Mouse (Mus musculus) heart, embryonic 13.5 days (tissue): ENCODE data around the gene Sergef. TPM values are rescaled to one million over a fixed set of nuclear protein-coding genes. Genes with fewer than 3 reads are reported as not detected.

ENCODE experiments used
- ATAC-seq: fragments of 200-750 bp; cut with Nextera tagmentation; 2 replicates; pipeline ENCODE4 v1.8.0; 2017; ENCODE audit warnings: moderate TSS enrichment; ENCODE audit not compliant: insufficient number of reproducible peaks, low FRiP score, low TSS enrichment; ENCODE audit errors: extremely low read depth
- H3K27ac ChIP-seq: fragments of 300-500 bp; sonication (generic); replicated peaks from 2 replicates; pipeline ENCODE4 v1.5.1; 2015; ENCODE audit warnings: moderate library complexity, mild to moderate bottlenecking, inconsistent platforms
- H3K27me3 ChIP-seq: fragments of 300-500 bp; sonication (generic); replicated peaks from 2 replicates; pipeline ENCODE4 v1.6.1; 2015; ENCODE audit warnings: mild to moderate bottlenecking, inconsistent platforms
- H3K36me3 ChIP-seq: fragments of 300-500 bp; sonication (generic); 2 replicates; pipeline ENCODE4 v1.6.1; 2015; ENCODE audit warnings: mild to moderate bottlenecking, inconsistent platforms
- H3K4me1 ChIP-seq: fragments of 300-500 bp; sonication (generic); 2 replicates; pipeline ENCODE4 v1.6.1; 2015; ENCODE audit warnings: inconsistent platforms
- H3K4me2 ChIP-seq: fragments of 300-500 bp; sonication (generic); 2 replicates; pipeline ENCODE4 v1.6.1; 2015; ENCODE audit warnings: inconsistent platforms, mild to moderate bottlenecking, moderate library complexity
- H3K4me3 ChIP-seq: fragments of 300-500 bp; sonication (generic); 2 replicates; pipeline ENCODE4 v1.5.1; 2015; ENCODE audit warnings: moderate library complexity, mild to moderate bottlenecking, inconsistent platforms
- H3K9ac ChIP-seq: fragments of 300-500 bp; sonication (generic); 2 replicates; pipeline ENCODE4 v1.6.1; 2015; ENCODE audit warnings: inconsistent platforms, mild to moderate bottlenecking, moderate library complexity
- H3K9me3 ChIP-seq: fragments of 300-500 bp; sonication (generic); 2 replicates; pipeline ENCODE4 v1.6.1; 2016; ENCODE audit warnings: inconsistent platforms
- WGBS: fragments of 180-500 bp; shearing (Covaris S2); methylation state at CpG from one replicate; pipeline ENCODE4 v1.1.7; 2015; ENCODE audit warnings: mixed read lengths; 5-methylcytosine and 5-hydroxymethylcytosine counted together
- polyA plus RNA-seq: library from polyadenylated mRNA; unstranded; fragments of >200 nt; fragmentation: Nextera tagmentation; extraction: Ambion mirVana; gene quantifications from 2 replicates; pipeline ENCODE4 v1.2.1, GENCODE M21; 2015

Sergef gene
- polyA plus RNA-seq, 1 experiment from 2014 or later = 12.2 TPM

GRCm38 (mm10) chr7:46555731-46556130 lies 83.9 kb downstream of the Sergef start:
- H3K27me3 ChIP-seq = no peaks in the 10 kb centered on the region
- H3K9ac ChIP-seq = no peak overlapping the region
- no peak overlapping the region for H3K4me2 ChIP-seq
- no peaks in the 10 kb centered on the region for H3K36me3 ChIP-seq
- H3K4me3 ChIP-seq = no peak overlapping the region
- no peaks in the 10 kb centered on the region for H3K9me3 ChIP-seq
- 80% methylated on average over 7 of the region's 7 CpGs for WGBS
- ATAC-seq = no peak
- peaks cover 19% of the 10 kb centered on the region for H3K4me1 ChIP-seq
- H3K27ac ChIP-seq = no peak overlapping the region

GRCm38 (mm10) chr7:46554855-46555254 lies 84.8 kb downstream of the Sergef start:
- Histone ChIP-seq H3K9ac (no peak overlapping the region), H3K27me3 (no peaks in the 10 kb centered on the region), H3K4me3 (no peak overlapping the region), H3K36me3 (no peaks in the 10 kb centered on the region), H3K4me1 (peaks cover 19% of the 10 kb centered on the region), H3K9me3 (no peaks in the 10 kb centered on the region), H3K27ac (no peak overlapping the region), H3K4me2 (no peak overlapping the region)
- 86% methylated on average over 9 of the region's 9 CpGs for WGBS
- no peak for ATAC-seq

GRCm38 (mm10) chr7:46554003-46554402 lies 85.6 kb downstream of the Sergef start:
- H3K36me3 ChIP-seq = no peaks in the 10 kb centered on the region
- no peak overlapping the region for H3K9ac ChIP-seq
- H3K4me3 ChIP-seq = no peak overlapping the region
- 62% methylated on average over 7 of the region's 7 CpGs for WGBS
- no peak overlapping the region for H3K27ac ChIP-seq
- no peak for ATAC-seq
- peaks cover 19% of the 10 kb centered on the region for H3K4me1 ChIP-seq
- H3K4me2 ChIP-seq = no peak overlapping the region
- H3K27me3 ChIP-seq = no peaks in the 10 kb centered on the region
- no peaks in the 10 kb centered on the region for H3K9me3 ChIP-seq

GRCm38 (mm10) chr7:46551935-46552752 lies 87.5 kb downstream of the Sergef start:
- ATAC-seq = no peak
- 50% methylated on average over 20 of the region's 20 CpGs for WGBS
- H3K36me3 ChIP-seq = no peaks in the 10 kb centered on the region
- peak overlapping the region; percentile 20; the same call in 1 of the 2 replicates for H3K27ac ChIP-seq
- H3K27me3 ChIP-seq = no peaks in the 10 kb centered on the region
- peaks cover 19% of the 10 kb centered on the region for H3K4me1 ChIP-seq
- no peak overlapping the region for H3K4me3 ChIP-seq
- H3K9ac ChIP-seq = no peak overlapping the region
- no peak overlapping the region for H3K4me2 ChIP-seq
- H3K9me3 ChIP-seq = no peaks in the 10 kb centered on the region

GRCm38 (mm10) chr7:46551173-46551572 lies 88.4 kb downstream of the Sergef start:
- no peaks in the 10 kb centered on the region for H3K27me3 ChIP-seq
- no peak overlapping the region for H3K4me3 ChIP-seq
- no peak for ATAC-seq
- H3K9me3 ChIP-seq = no peaks in the 10 kb centered on the region
- no peak overlapping the region for H3K9ac ChIP-seq
- H3K36me3 ChIP-seq = no peaks in the 10 kb centered on the region
- H3K27ac ChIP-seq = no peak overlapping the region
- H3K4me1 ChIP-seq = peaks cover 19% of the 10 kb centered on the region
- H3K4me2 ChIP-seq = no peak overlapping the region
- 78% methylated on average over 7 of the region's 7 CpGs for WGBS

GRCm38 (mm10) chr7:46548124-46548523 lies 91.5 kb downstream of the Sergef start:
- 85% methylated on average over 3 of the region's 3 CpGs for WGBS
- Histone ChIP-seq H3K4me2 (no peak overlapping the region), H3K36me3 (no peaks in the 10 kb centered on the region), H3K27me3 (no peaks in the 10 kb centered on the region), H3K9me3 (no peaks in the 10 kb centered on the region), H3K4me1 (peaks cover 9% of the 10 kb centered on the region; the same call in 1 of the 2 replicates), H3K27ac (no peak overlapping the region), H3K4me3 (no peak overlapping the region), H3K9ac (no peak overlapping the region)
- ATAC-seq = no peak

- ATAC-seq = no peak
- Histone ChIP-seq H3K9me3 (no peaks in the 10 kb centered on the region), H3K27ac (no peak overlapping the region), H3K9ac (no peak overlapping the region), H3K4me2 (no peak overlapping the region), H3K4me3 (no peak overlapping the region), H3K27me3 (no peaks in the 10 kb centered on the region), H3K4me1 (peaks cover 7% of the 10 kb centered on the region; the same call in 1 of the 2 replicates), H3K36me3 (no peaks in the 10 kb centered on the region)
- WGBS = 80% methylated on average over 3 of the region's 3 CpGs
Observed at GRCm38 (mm10) chr7:46547642-46548041, 92.0 kb downstream of the Sergef start.

GRCm38 (mm10) chr7:46546539-46546938 lies 93.1 kb downstream of the Sergef start:
- WGBS = 29% methylated on average over 4 of the region's 4 CpGs
- Histone ChIP-seq H3K9ac (no peak overlapping the region), H3K4me1 (no peaks in the 10 kb centered on the region), H3K4me2 (no peak overlapping the region), H3K9me3 (no peaks in the 10 kb centered on the region), H3K27me3 (no peaks in the 10 kb centered on the region), H3K4me3 (no peak overlapping the region), H3K36me3 (no peaks in the 10 kb centered on the region), H3K27ac (no peak overlapping the region)
- ATAC-seq = no peak

GRCm38 (mm10) chr7:46544195-46544641 lies 95.4 kb downstream of the Sergef start:
- ATAC-seq = no peak; the same call in 1 of the 2 replicates
- Histone ChIP-seq H3K4me3 (no peak overlapping the region), H3K9ac (no peak overlapping the region), H3K4me2 (no peak overlapping the region), H3K9me3 (no peaks in the 10 kb centered on the region), H3K27me3 (no peaks in the 10 kb centered on the region), H3K4me1 (no peaks in the 10 kb centered on the region), H3K27ac (no peak overlapping the region), H3K36me3 (no peaks in the 10 kb centered on the region)
- WGBS = 66% methylated on average over 12 of the region's 12 CpGs

GRCm38 (mm10) chr7:46542117-46542516 lies 97.5 kb downstream of the Sergef start:
- H3K4me2 ChIP-seq = no peak overlapping the region

GRCm38 (mm10) chr7:46540616-46541015 lies 99.0 kb downstream of the Sergef start:
- no peak for ATAC-seq
- H3K27ac ChIP-seq = no peak overlapping the region
- no peaks in the 10 kb centered on the region for H3K9me3 ChIP-seq
- H3K27me3 ChIP-seq = no peaks in the 10 kb centered on the region
- H3K4me2 ChIP-seq = no peak overlapping the region
- H3K36me3 ChIP-seq = no peaks in the 10 kb centered on the region
- 55% methylated on average over 1 of the region's 1 CpGs for WGBS
- no peak overlapping the region for H3K4me3 ChIP-seq
- no peak overlapping the region for H3K9ac ChIP-seq
- H3K4me1 ChIP-seq = peaks cover 2% of the 10 kb centered on the region

More at GRCm38 (mm10) chr7:46542117-46542516, 97.5 kb downstream of the Sergef start:
- no peak overlapping the region for H3K9ac ChIP-seq
- H3K9me3 ChIP-seq = no peaks in the 10 kb centered on the region
- no peaks in the 10 kb centered on the region for H3K36me3 ChIP-seq
- no peak overlapping the region for H3K27ac ChIP-seq
- no peaks in the 10 kb centered on the region for H3K27me3 ChIP-seq
- 81% methylated on average over 3 of the region's 3 CpGs for WGBS
- no peak for ATAC-seq
- no peaks in the 10 kb centered on the region for H3K4me1 ChIP-seq
- H3K4me3 ChIP-seq = no peak overlapping the region
